Mouse (Mus musculus) MEL (cell line): ENCODE data around the gene Ssx2ip. TPM values are rescaled to one million over a fixed set of nuclear protein-coding genes. Genes with fewer than 3 reads are reported as not detected.

Source experiments
- DNase-seq: peaks from one replicate; pipeline ENCODE4 v3.0.0; 2011; ENCODE audit warnings: low read depth, low spot score
- H3K27ac ChIP-seq: 2 replicates; pipeline ENCODE4 v1.5.1; 2012; ENCODE audit warnings: low read depth, mild to moderate bottlenecking, control low read depth, low read length, moderate library complexity; ENCODE audit not compliant: control insufficient read depth
- H3K27me3 ChIP-seq, 2 experiments: fragments of 150-350 bp in 1 of 2; sonication (generic) in 1 of 2; 2 replicates each; pipeline ENCODE4 v1.6.1; 2012; ENCODE audit warnings: low read length in 2 of 2, mild to moderate bottlenecking in 2 of 2, improper control_type of control experiment in 1 of 2, moderate library complexity in 1 of 2; ENCODE audit not compliant: insufficient read depth in 2 of 2, control insufficient read depth in 1 of 2
- H3K36me3 ChIP-seq, 2 experiments: 2 replicates each; pipeline ENCODE4 v1.6.1; 2012 to 2014; ENCODE audit warnings: low read length in 2 of 2, improper control_type of control experiment in 1 of 2, inconsistent platforms in 1 of 2, mild to moderate bottlenecking in 1 of 2; ENCODE audit not compliant: insufficient read depth in 2 of 2, control insufficient read depth in 1 of 2
- H3K4me1 ChIP-seq, 2 experiments: fragments of 150-350 bp in 1 of 2; sonication (generic) in 1 of 2; 2 replicates each; pipeline ENCODE4 v1.6.1; 2012; ENCODE audit warnings: low read length in 2 of 2, improper control_type of control experiment in 1 of 2, mild to moderate bottlenecking in 1 of 2; ENCODE audit not compliant: insufficient read depth in 2 of 2, control insufficient read depth in 1 of 2
- H3K4me3 ChIP-seq, 2 experiments: fragments of 150-350 bp in 1 of 2; sonication (generic) in 1 of 2; 2 replicates each; pipeline ENCODE4 v1.5.1; 2012; ENCODE audit warnings: low read depth in 2 of 2, low read length in 2 of 2, mild to moderate bottlenecking in 2 of 2, moderate library complexity in 2 of 2, control low read depth in 1 of 2, improper control_type of control experiment in 1 of 2; ENCODE audit not compliant: control insufficient read depth in 1 of 2, insufficient read depth in 1 of 2
- H3K79me2 ChIP-seq: 2 replicates; pipeline ENCODE4 v1.6.1; 2012; ENCODE audit warnings: mild to moderate bottlenecking, low read length, moderate library complexity; ENCODE audit not compliant: control insufficient read depth, poor library complexity, insufficient read depth
- H3K9ac ChIP-seq: 2 replicates; pipeline ENCODE4 v1.6.1; 2012; ENCODE audit warnings: low read depth, mild to moderate bottlenecking, control low read depth, low read length, moderate library complexity; ENCODE audit not compliant: control insufficient read depth, poor library complexity, severe bottlenecking
- H3K9me3 ChIP-seq: fragments of 150-350 bp; sonication (generic); replicated peaks from 2 replicates; pipeline ENCODE4 v1.6.1; 2012; ENCODE audit warnings: mild to moderate bottlenecking, low read length, improper control_type of control experiment, moderate library complexity; ENCODE audit not compliant: insufficient read depth
- CHD2 ChIP-seq: IDR thresholded peaks from 2 replicates; pipeline ENCODE4 v1.6.1; 2011; ENCODE audit warnings: low read length, improper control_type of control experiment
- CTCF ChIP-seq, 3 experiments: IDR thresholded peaks in 2 of 3; conservative IDR thresholded peaks in 1 of 3; 2 replicates each; pipeline ENCODE4 v1.5.1; 2011 to 2012; ENCODE audit warnings: low read length in 3 of 3, low read depth in 2 of 3, mild to moderate bottlenecking in 2 of 3, improper control_type of control experiment in 1 of 3, inconsistent platforms in 1 of 3, mixed read lengths in 1 of 3, moderate library complexity in 1 of 3; ENCODE audit not compliant: control insufficient read depth in 1 of 3, insufficient read depth in 1 of 3, poor library complexity in 1 of 3, severe bottlenecking in 1 of 3
- E2F4 ChIP-seq: IDR thresholded peaks from 2 replicates; pipeline ENCODE4 v1.6.1; 2011; ENCODE audit warnings: low read depth, low read length, improper control_type of control experiment, borderline replicate concordance
- ELF1 ChIP-seq: IDR thresholded peaks from 2 replicates; pipeline ENCODE4 v1.6.1; 2014; ENCODE audit warnings: low read depth, mild to moderate bottlenecking, inconsistent platforms, low read length, improper control_type of control experiment, moderate library complexity
- EP300 ChIP-seq, 2 experiments: IDR thresholded peaks; 2 replicates each; pipeline ENCODE4 v1.6.1; 2011; ENCODE audit warnings: improper control_type of control experiment in 2 of 2, low read length in 2 of 2, low read depth in 1 of 2, mild to moderate bottlenecking in 1 of 2
- GABPA ChIP-seq: IDR thresholded peaks from 2 replicates; pipeline ENCODE4 v1.6.1; 2012; ENCODE audit warnings: low read depth, mild to moderate bottlenecking, inconsistent platforms, low read length, improper control_type of control experiment, moderate library complexity
- GATA1 ChIP-seq: IDR thresholded peaks from 2 replicates; pipeline ENCODE4 v1.6.1; 2011; ENCODE audit warnings: low read depth, low read length, improper control_type of control experiment
- HCFC1 ChIP-seq: IDR thresholded peaks from 2 replicates; pipeline ENCODE4 v1.6.1; 2012; ENCODE audit warnings: low read depth, mild to moderate bottlenecking, inconsistent platforms, low read length, improper control_type of control experiment, moderate library complexity
- JUND ChIP-seq: IDR thresholded peaks from 2 replicates; pipeline ENCODE4 v1.6.1; 2011; ENCODE audit warnings: low read depth, mild to moderate bottlenecking, improper control_type of control experiment, low read length
- KAT2A ChIP-seq: conservative IDR thresholded peaks from 2 replicates; pipeline ENCODE4 v1.6.1; 2012; ENCODE audit warnings: low read depth, low read length, improper control_type of control experiment, inconsistent platforms
- MEF2A ChIP-seq: IDR thresholded peaks from 2 replicates; pipeline ENCODE4 v1.6.1; 2014; ENCODE audit warnings: low read depth, mild to moderate bottlenecking, inconsistent platforms, low read length, improper control_type of control experiment; ENCODE audit not compliant: poor library complexity, insufficient replicate concordance, severe bottlenecking; ENCODE audit errors: extremely low read depth
- MYB ChIP-seq: IDR thresholded peaks from 2 replicates; pipeline ENCODE4 v1.6.1; 2011; ENCODE audit warnings: mild to moderate bottlenecking, low read depth, low read length, improper control_type of control experiment
- POLR2A ChIP-seq, 2 experiments: IDR thresholded peaks; 2 replicates each; pipeline ENCODE4 v1.6.1; 2011 to 2012; ENCODE audit warnings: low read length in 2 of 2, mild to moderate bottlenecking in 2 of 2, control low read depth in 1 of 2, improper control_type of control experiment in 1 of 2, low read depth in 1 of 2, moderate library complexity in 1 of 2; ENCODE audit not compliant: control insufficient read depth in 1 of 2, insufficient read depth in 1 of 2, poor library complexity in 1 of 2
- POLR2AphosphoS2 ChIP-seq: IDR thresholded peaks from 2 replicates; pipeline ENCODE4 v1.6.1; 2011; ENCODE audit warnings: low read length, improper control_type of control experiment
- RCOR1 ChIP-seq: IDR thresholded peaks from 2 replicates; pipeline ENCODE4 v1.6.1; 2012; ENCODE audit warnings: low read depth, mild to moderate bottlenecking, inconsistent platforms, low read length, improper control_type of control experiment
- SIN3A ChIP-seq: IDR thresholded peaks from 2 replicates; pipeline ENCODE4 v1.6.1; 2012; ENCODE audit warnings: low read length, improper control_type of control experiment, inconsistent platforms
- SMC3 ChIP-seq: IDR thresholded peaks from 2 replicates; pipeline ENCODE4 v1.6.1; 2011; ENCODE audit warnings: low read depth, low read length, improper control_type of control experiment
- UBTF ChIP-seq: IDR thresholded peaks from 2 replicates; pipeline ENCODE4 v1.6.1; 2012; ENCODE audit warnings: low read depth, mild to moderate bottlenecking, inconsistent platforms, low read length, improper control_type of control experiment, moderate library complexity, borderline replicate concordance; ENCODE audit not compliant: insufficient read depth
- ZC3H11A ChIP-seq: IDR thresholded peaks from 2 replicates; pipeline ENCODE4 v1.6.1; 2012; ENCODE audit warnings: low read depth, mild to moderate bottlenecking, inconsistent platforms, low read length, improper control_type of control experiment
- ZKSCAN1 ChIP-seq: IDR thresholded peaks from 2 replicates; pipeline ENCODE4 v1.6.1; 2012; ENCODE audit warnings: low read depth, mild to moderate bottlenecking, inconsistent platforms, low read length, improper control_type of control experiment, moderate library complexity
- ZNF384 ChIP-seq: IDR thresholded peaks from 2 replicates; pipeline ENCODE4 v1.6.1; 2012; ENCODE audit warnings: low read depth, mild to moderate bottlenecking, inconsistent platforms, low read length, improper control_type of control experiment
- polyA plus RNA-seq, 2 experiments: library from polyadenylated mRNA; stranded (reverse) in 1 of 2; unstranded in 1 of 2; fragments of >175 nt in 1 of 2; fragments of >200 nt in 1 of 2; gene quantifications; 2 replicates each; pipeline versions ENCODE4 v1.2.1 to v1.2.4; 2012; ENCODE audit warnings: low replicate concordance in 2 of 2, low read depth in 1 of 2; ENCODE audit not compliant: insufficient read length in 2 of 2, insufficient read depth in 1 of 2, missing spikeins in 1 of 2
- total RNA-seq: library from RNA; depleted of rRNA; stranded (reverse); fragments of 300-350 nt; gene quantifications from 2 replicates; pipeline ENCODE4 v1.2.3, GENCODE M21; 2012

Gene Ssx2ip
- total and polyA plus RNA-seq, 3 experiments, result 52.1 to 270 (median 70.0) TPM

GRCm38 (mm10) chr3:146377216-146377615, 27.2 kb upstream of the Ssx2ip start:
- no peak overlapping the region for H3K27ac ChIP-seq
- H3K4me1 ChIP-seq, result no peaks in the 10 kb centered on the region
- H3K9me3 ChIP-seq, result no peaks in the 10 kb centered on the region
- no peak for DNase-seq
- no peak overlapping the region for H3K4me3 ChIP-seq
- H3K27me3 ChIP-seq, result peaks cover 0 to 4% of the 10 kb centered on the region in 2 experiments; a peak in 1 of 4 replicates
- H3K36me3 ChIP-seq, result no peaks in the 10 kb centered on the region
- TF ChIP-seq GABPA, result no peak
- TF ChIP-seq CTCF (IDR thresholded peaks at IDR 0.05 in 2 of 3, conservative IDR thresholded peaks at IDR 0.05 in 1 of 3; ENCODE audit: control insufficient read depth in 1 of 3, insufficient read depth in 1 of 3, low read depth in 2 of 3, low read length in 3 of 3, poor library complexity in 1 of 3, severe bottlenecking in 1 of 3), result no peak
- TF ChIP-seq E2F4, result no peak
- no peak for TF ChIP-seq ZC3H11A
- no peak for TF ChIP-seq KAT2A
- no peak for TF ChIP-seq HCFC1
- TF ChIP-seq POLR2AphosphoS2, result no peak
- TF ChIP-seq GATA1, result no peak
- TF ChIP-seq POLR2A (IDR thresholded peaks at IDR 0.05; ENCODE audit: control insufficient read depth in 1 of 2, insufficient read depth in 1 of 2, low read depth in 1 of 2, low read length in 2 of 2, poor library complexity in 1 of 2), result no peak
- no peak for TF ChIP-seq ZKSCAN1
- TF ChIP-seq ELF1, result no peak
- no peak for TF ChIP-seq UBTF
- TF ChIP-seq MYB, result no peak
- no peaks in the 10 kb centered on the region for H3K79me2 ChIP-seq
- no peak overlapping the region for H3K9ac ChIP-seq

GRCm38 (mm10) chr3:146378753-146379152, 25.7 kb upstream of the Ssx2ip start:
- TF ChIP-seq CHD2, result no peak
- no peak for TF ChIP-seq UBTF
- TF ChIP-seq ZNF384, result no peak
- TF ChIP-seq CTCF (IDR thresholded peaks at IDR 0.05 in 2 of 3, conservative IDR thresholded peaks at IDR 0.05 in 1 of 3; ENCODE audit: control insufficient read depth in 1 of 3, insufficient read depth in 1 of 3, low read depth in 2 of 3, low read length in 3 of 3, poor library complexity in 1 of 3, severe bottlenecking in 1 of 3), result no peak
- TF ChIP-seq EP300 (IDR thresholded peaks at IDR 0.05; ENCODE audit: low read depth in 1 of 2, low read length in 2 of 2), result no peak
- TF ChIP-seq ZC3H11A, result no peak
- TF ChIP-seq MEF2A, result no peak
- TF ChIP-seq SIN3A, result no peak
- TF ChIP-seq HCFC1, result no peak
- TF ChIP-seq SMC3, result no peak
- TF ChIP-seq RCOR1, result no peak
- no peak for TF ChIP-seq GABPA
- no peak for TF ChIP-seq KAT2A
- TF ChIP-seq JUND, result no peak
- Histone ChIP-seq H3K4me1 (no peaks in the 10 kb centered on the region), H3K9ac (no peak overlapping the region), H3K27ac (no peak overlapping the region), H3K9me3 (no peaks in the 10 kb centered on the region), H3K27me3 (no peaks in the 10 kb centered on the region), H3K79me2 (no peaks in the 10 kb centered on the region), H3K36me3 (no peaks in the 10 kb centered on the region), H3K4me3 (no peak overlapping the region)
- no peak for DNase-seq
